ENCODE assay signal across 16 mouse cellular contexts in genomic region chr16:78585163-78585562, GRCm38 (mm10).
"Had no signal": no experiment of that assay in that cellular context is flagged by ENCODE, and none has a peak within 500 bp of the region (broad histone marks: within the 10 kb centered on the region; RNA-seq: fewer than 3 reads in every experiment).

No protein-coding gene starts in this region.

- H3K4me3 ChIP-seq: neural tube, embryonic 13.5 days; neural tube, embryonic 15.5 days; stomach, embryonic 15.5 days had no signal

- H3K9ac ChIP-seq: neural tube, embryonic 13.5 days; neural tube, embryonic 15.5 days; stomach, embryonic 15.5 days had no signal

- H3K27ac ChIP-seq: neural tube, embryonic 13.5 days; neural tube, embryonic 15.5 days; stomach, embryonic 15.5 days; stomach, postnatal 0 days had no signal

- H3K9me3 ChIP-seq: neural tube, embryonic 13.5 days; neural tube, embryonic 15.5 days; stomach, embryonic 15.5 days had no signal

- H3K36me3 ChIP-seq: neural tube, embryonic 13.5 days; neural tube, embryonic 15.5 days; stomach, embryonic 15.5 days had no signal

- DNase-seq: retina, postnatal 1 day; right cerebral cortex, adult 18-20 months; right cerebral cortex, postnatal 14 days; right cerebral cortex, postnatal 25 days; right cerebral cortex, postnatal 4 days; spleen, adult 18-20 months; thymus, adult 18-20 months; thymus, adult 2 months; thymus, postnatal 14 days; thymus, postnatal 25 days; thymus, postnatal 36 days; thymus, postnatal 4 days had no signal

- H3K4me1 ChIP-seq: neural tube, embryonic 13.5 days; neural tube, embryonic 15.5 days; stomach, embryonic 15.5 days had no signal

- H3K4me2 ChIP-seq: neural tube, embryonic 13.5 days; neural tube, embryonic 15.5 days; stomach, embryonic 15.5 days had no signal

- H3K27me3 ChIP-seq: neural tube, embryonic 13.5 days; neural tube, embryonic 15.5 days; stomach, embryonic 15.5 days had no signal
